Mouse (Mus musculus) kidney, embryonic 16.5 days (tissue): Measurements from ENCODE around the gene Smyd4. TPM values are rescaled to one million over a fixed set of nuclear protein-coding genes. Genes with fewer than 3 reads are reported as not detected.

Experiments
- ATAC-seq: fragments of 200-750 bp; cut with Nextera tagmentation; 2 replicates; pipeline ENCODE4 v1.8.0; 2017; ENCODE audit warnings: moderate TSS enrichment; ENCODE audit not compliant: low FRiP score, low TSS enrichment
- H3K27ac ChIP-seq: fragments of 300-500 bp; sonication (generic); 2 replicates; pipeline ENCODE4 v1.5.1; 2014; ENCODE audit warnings: low read length
- H3K27me3 ChIP-seq: fragments of 300-500 bp; sonication (generic); 2 replicates; pipeline ENCODE4 v1.6.1; 2014; ENCODE audit warnings: low read length, control low read depth, mixed read lengths; ENCODE audit not compliant: insufficient read depth
- H3K36me3 ChIP-seq: fragments of 300-500 bp; sonication (generic); 2 replicates; pipeline ENCODE4 v1.6.1; 2014; ENCODE audit warnings: low read length, control low read depth, mixed read lengths; ENCODE audit not compliant: insufficient read depth
- H3K4me1 ChIP-seq: fragments of 300-500 bp; sonication (generic); 2 replicates; pipeline ENCODE4 v1.6.1; 2014; ENCODE audit warnings: low read length, control low read depth, mixed read lengths; ENCODE audit not compliant: insufficient read depth
- H3K4me2 ChIP-seq: fragments of 300-500 bp; sonication (generic); replicated peaks from 2 replicates; pipeline ENCODE4 v1.6.1; 2014; ENCODE audit warnings: low read depth, low read length
- H3K4me3 ChIP-seq: fragments of 300-500 bp; sonication (generic); 2 replicates; pipeline ENCODE4 v1.5.1; 2014; ENCODE audit warnings: mild to moderate bottlenecking, low read length
- H3K9ac ChIP-seq: fragments of 300-500 bp; sonication (generic); replicated peaks from 2 replicates; pipeline ENCODE4 v1.6.1; 2014; ENCODE audit warnings: low read length
- H3K9me3 ChIP-seq: fragments of 300-500 bp; sonication (generic); 2 replicates; pipeline ENCODE4 v1.6.1; 2016; ENCODE audit warnings: low read length, control low read depth
- WGBS: fragments of 180-500 bp; shearing (Covaris S2); extraction: QIAGEN DNeasy Blood & Tissue Kit; methylation state at CpG from one replicate; pipeline ENCODE4 v1.1.7; 2014; 5-methylcytosine and 5-hydroxymethylcytosine counted together
- polyA plus RNA-seq: library from polyadenylated mRNA; unstranded; fragments of >200 nt; fragmentation: Nextera tagmentation; extraction: Ambion mirVana; gene quantifications from 2 replicates; pipeline ENCODE4 v1.2.1, GENCODE M21; 2015

Smyd4 gene
- polyA plus RNA-seq, 1 experiment from 2014 or later, result 14.9 TPM

GRCm38 (mm10) chr11:75439363-75439762, 91.1 kb downstream of the Smyd4 start, which contains the start of gene Serpinf2:
Serpinf2 (minus strand) TSS chr11:75439591.
- Histone ChIP-seq H3K4me3 (no peak within 1 kb of the TSS), H3K4me2 (no peak within 1 kb of the TSS; the same call in 1 of the 2 replicates), H3K36me3 (0 out of 2 replicates have a peak, but pooled peaks cover under 1% of the 10 kb centered on the region), H3K9me3 (peaks cover 2% of the 10 kb centered on the region), H3K27ac (no peak within 1 kb of the TSS), H3K9ac (no peak within 1 kb of the TSS), H3K27me3 (no peaks in the 10 kb centered on the region), H3K4me1 (no peaks in the 10 kb centered on the region)
- peak; percentile 55; the same call in 1 of the 2 replicates for ATAC-seq
- 65% methylated on average over 6 of the region's 6 CpGs for WGBS

GRCm38 (mm10) chr11:75439951-75440350, 91.7 kb downstream of the Smyd4 start:
- Histone ChIP-seq H3K9ac (no peak overlapping the region), H3K27me3 (no peaks in the 10 kb centered on the region), H3K36me3 (no peaks in the 10 kb centered on the region), H3K4me2 (no peak overlapping the region), H3K27ac (no peak overlapping the region), H3K9me3 (no peaks in the 10 kb centered on the region), H3K4me1 (no peaks in the 10 kb centered on the region), H3K4me3 (no peak overlapping the region)
- no peak for ATAC-seq
- 95% methylated on average over 3 of the region's 3 CpGs for WGBS

- Histone ChIP-seq H3K9me3 (no peaks in the 10 kb centered on the region), H3K4me2 (no peak overlapping the region), H3K27ac (no peak overlapping the region), H3K9ac (no peak overlapping the region), H3K36me3 (peaks cover 7% of the 10 kb centered on the region; the same call in 1 of the 2 replicates), H3K4me1 (no peaks in the 10 kb centered on the region), H3K4me3 (no peak overlapping the region), H3K27me3 (no peaks in the 10 kb centered on the region)
- ATAC-seq, result no peak
- WGBS, result 80% methylated on average over 7 of the region's 7 CpGs
These were observed 92.8 kb downstream of the Smyd4 start for GRCm38 (mm10) chr11:75441034-75441433.

DNA sequence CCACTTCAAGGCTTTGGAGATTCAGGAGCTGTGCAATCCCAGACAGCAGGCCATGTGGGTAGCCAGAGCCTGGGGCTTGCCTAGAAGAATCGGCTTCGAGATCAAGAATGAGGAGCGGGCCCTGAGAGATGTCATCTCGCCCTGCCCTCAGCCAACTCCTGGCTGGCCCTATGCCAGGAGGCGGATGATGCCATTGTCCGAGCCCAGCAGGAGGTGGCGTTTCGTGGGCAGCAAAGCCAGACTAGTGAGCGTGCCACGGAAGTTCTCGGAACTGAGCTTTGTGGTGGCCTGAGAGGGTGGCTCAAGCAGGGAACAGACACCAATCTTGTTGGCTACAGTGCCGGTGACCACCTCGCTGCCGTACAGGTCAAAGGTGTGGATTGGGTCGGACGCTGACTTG, 93.4 kb downstream of the Smyd4 start:
- 92% methylated on average over 16 of the region's 16 CpGs for WGBS
- H3K4me2 ChIP-seq, result no peak overlapping the region
- no peaks in the 10 kb centered on the region for H3K4me1 ChIP-seq
- no peak for ATAC-seq
- peaks cover 7% of the 10 kb centered on the region; the same call in 1 of the 2 replicates for H3K36me3 ChIP-seq
- H3K9ac ChIP-seq, result no peak overlapping the region
- H3K4me3 ChIP-seq, result no peak overlapping the region
- H3K27me3 ChIP-seq, result no peaks in the 10 kb centered on the region
- no peaks in the 10 kb centered on the region for H3K9me3 ChIP-seq
- H3K27ac ChIP-seq, result no peak overlapping the region

GRCm38 (mm10) chr11:75443711-75444110, 95.5 kb downstream of the Smyd4 start:
- no peak overlapping the region for H3K4me3 ChIP-seq
- no peak overlapping the region for H3K9ac ChIP-seq
- WGBS, result 40% methylated on average over 8 of the region's 8 CpGs
- H3K4me1 ChIP-seq, result no peaks in the 10 kb centered on the region
- peak; percentile 89 for ATAC-seq
- no peaks in the 10 kb centered on the region for H3K27me3 ChIP-seq
- H3K9me3 ChIP-seq, result no peaks in the 10 kb centered on the region
- peaks cover 15% of the 10 kb centered on the region for H3K36me3 ChIP-seq
- H3K27ac ChIP-seq, result no peak overlapping the region
- H3K4me2 ChIP-seq, result no peak overlapping the region

DNA sequence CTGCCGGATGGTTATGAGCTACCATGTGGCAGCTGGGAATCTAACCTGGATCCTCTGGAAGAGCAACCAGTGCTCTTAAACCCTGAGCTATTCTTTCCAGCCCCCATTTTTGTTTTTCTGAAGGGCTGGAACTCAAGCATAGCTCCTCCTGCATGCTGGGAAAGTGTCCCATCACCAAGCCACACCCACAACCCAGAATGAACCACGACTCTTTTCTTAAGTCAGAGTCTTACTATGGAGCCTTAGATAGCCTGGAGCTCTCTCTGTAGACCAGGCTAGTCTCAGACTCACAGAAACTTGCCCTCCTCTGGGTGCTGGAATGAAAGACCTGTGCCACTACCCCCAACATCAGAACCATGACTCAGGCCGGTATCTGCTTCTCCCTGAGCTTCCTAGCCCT, 100.3 kb downstream of the Smyd4 start:
- Histone ChIP-seq H3K36me3 (peaks cover 21% of the 10 kb centered on the region), H3K27ac (no peak overlapping the region), H3K9ac (no peak overlapping the region), H3K9me3 (no peaks in the 10 kb centered on the region), H3K4me3 (no peak overlapping the region), H3K4me2 (no peak overlapping the region), H3K4me1 (peaks cover under 1% of the 10 kb centered on the region), H3K27me3 (no peaks in the 10 kb centered on the region)
- 86% methylated on average over 3 of the region's 3 CpGs for whole genome bisulfite sequencing
- ATAC-seq, result no peak

- Histone ChIP-seq H3K4me1 (peaks cover 7% of the 10 kb centered on the region), H3K4me3 (no peak overlapping the region), H3K27me3 (no peaks in the 10 kb centered on the region), H3K9me3 (no peaks in the 10 kb centered on the region), H3K27ac (no peak overlapping the region), H3K4me2 (no peak overlapping the region), H3K9ac (no peak overlapping the region), H3K36me3 (peaks cover 21% of the 10 kb centered on the region)
- WGBS, result 73% methylated on average over 7 of the region's 7 CpGs
- no peak for ATAC-seq
These were observed 101.5 kb downstream of the Smyd4 start for GRCm38 (mm10) chr11:75449695-75450094.

DNA sequence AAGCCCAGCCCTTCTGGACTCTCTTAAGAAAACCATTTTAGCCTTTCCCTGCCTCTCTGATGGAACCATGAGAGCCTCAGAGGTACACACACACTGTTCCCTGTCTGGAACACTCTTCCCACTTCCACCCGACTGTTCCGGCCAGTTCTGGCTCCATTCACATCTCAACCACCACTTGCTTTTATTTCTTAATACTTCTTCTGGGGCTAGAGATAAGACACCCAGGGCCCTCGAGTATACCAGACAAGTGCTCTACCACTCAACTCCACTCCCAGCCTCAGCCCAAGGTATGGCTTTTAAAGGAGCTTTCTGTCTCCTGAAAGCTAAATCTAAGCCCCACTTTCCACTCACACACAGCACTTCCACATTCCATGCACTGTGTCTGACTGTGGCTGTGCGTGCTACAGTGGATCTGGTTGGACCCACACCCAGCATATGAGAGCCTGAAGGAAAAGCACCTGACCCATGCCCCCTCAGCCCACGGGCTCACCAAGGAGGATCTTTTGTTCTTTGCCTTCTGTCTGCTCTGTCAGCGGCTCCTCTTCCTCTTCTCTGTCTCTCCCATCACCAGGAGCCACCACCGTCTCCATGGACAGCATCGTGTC, 102.2 kb downstream of the Smyd4 start:
- Histone ChIP-seq H3K27me3 (no peaks in the 10 kb centered on the region), H3K9ac (no peak overlapping the region), H3K9me3 (no peaks in the 10 kb centered on the region), H3K4me2 (no peak overlapping the region), H3K4me3 (no peak overlapping the region), H3K36me3 (peaks cover 18% of the 10 kb centered on the region), H3K4me1 (peaks cover 14% of the 10 kb centered on the region), H3K27ac (no peak overlapping the region)
- WGBS, result 85% methylated on average over 8 of the region's 8 CpGs
- ATAC-seq, result no peak

- Histone ChIP-seq H3K27me3 (no peaks in the 10 kb centered on the region), H3K4me2 (no peak overlapping the region), H3K9me3 (no peaks in the 10 kb centered on the region), H3K27ac (no peak overlapping the region), H3K36me3 (peaks cover 14% of the 10 kb centered on the region; the same call in 1 of the 2 replicates), H3K9ac (no peak overlapping the region), H3K4me3 (no peak overlapping the region), H3K4me1 (peaks cover 15% of the 10 kb centered on the region)
- WGBS, result 89% methylated on average over 15 of the region's 15 CpGs
- no peak for ATAC-seq
These were observed 102.7 kb downstream of the Smyd4 start for GRCm38 (mm10) chr11:75450936-75451335.

DNA sequence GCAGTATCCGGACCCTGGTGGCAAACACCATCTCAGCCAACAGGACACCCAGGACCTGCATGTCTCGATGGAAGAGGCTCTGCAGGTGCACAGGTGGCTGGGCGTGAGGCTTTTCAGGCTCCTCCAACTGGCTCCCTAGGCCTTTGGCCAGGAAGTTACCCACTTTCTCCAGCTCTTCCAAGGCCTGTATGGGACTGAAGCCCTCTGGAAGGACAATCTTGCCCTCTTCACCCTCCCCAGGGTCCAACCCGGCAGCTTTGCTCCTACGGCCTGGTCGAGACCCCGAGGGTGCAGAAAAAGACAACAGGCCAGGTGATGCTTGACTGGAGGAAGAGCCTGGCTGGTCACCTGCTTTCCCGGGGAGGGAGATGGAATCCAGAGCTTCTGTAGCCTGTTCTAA, 103.8 kb downstream of the Smyd4 start:
- ATAC-seq, result no peak
- 95% methylated on average over 8 of the region's 8 CpGs for WGBS

More for the DNA sequence above, 103.8 kb downstream of the Smyd4 start:
- H3K4me2 ChIP-seq, result no peak overlapping the region
- no peak overlapping the region for H3K9ac ChIP-seq
- H3K4me3 ChIP-seq, result no peak overlapping the region
- H3K4me1 ChIP-seq, result peaks cover 15% of the 10 kb centered on the region
- H3K27ac ChIP-seq, result no peak overlapping the region
- peaks cover 14% of the 10 kb centered on the region; the same call in 1 of the 2 replicates for H3K36me3 ChIP-seq
- no peaks in the 10 kb centered on the region for H3K9me3 ChIP-seq
- H3K27me3 ChIP-seq, result no peaks in the 10 kb centered on the region
